Mouse (Mus musculus) hindbrain, postnatal 0 days (tissue): ENCODE measurements around the gene Plp1. TPM values are rescaled to one million over a fixed set of nuclear protein-coding genes. Genes with fewer than 3 reads are reported as not detected.

ENCODE experiments used
- ATAC-seq: fragments of 200-750 bp; cut with Nextera tagmentation; 2 replicates; pipeline ENCODE4 v1.8.0; 2017; ENCODE audit warnings: mild to moderate bottlenecking, moderate TSS enrichment, moderate library complexity
- DNase-seq: peaks from one replicate; pipeline ENCODE4 v3.0.0-alpha.2; 2015; ENCODE audit warnings: low spot score
- H3K27ac ChIP-seq: fragments of 300-500 bp; sonication (generic); 2 replicates; pipeline ENCODE4 v1.5.1; 2014; ENCODE audit warnings: mild to moderate bottlenecking
- H3K27me3 ChIP-seq: fragments of 300-500 bp; sonication (generic); 2 replicates; pipeline ENCODE4 v1.6.1; 2014; ENCODE audit warnings: low read length, mixed read lengths; ENCODE audit not compliant: insufficient read depth
- H3K36me3 ChIP-seq: fragments of 300-500 bp; sonication (generic); 2 replicates; pipeline ENCODE4 v1.6.1; 2014; ENCODE audit warnings: low read length, mixed read lengths; ENCODE audit not compliant: insufficient read depth
- H3K4me1 ChIP-seq: fragments of 300-500 bp; sonication (generic); 2 replicates; pipeline ENCODE4 v1.6.1; 2014; ENCODE audit warnings: antibody characterized with exemption, low read length, mixed read lengths; ENCODE audit not compliant: insufficient read depth
- H3K4me2 ChIP-seq: fragments of 300-500 bp; sonication (generic); 2 replicates; pipeline ENCODE4 v1.6.1; 2014; ENCODE audit warnings: low read depth, mild to moderate bottlenecking, low read length, moderate library complexity, mixed read lengths
- H3K4me3 ChIP-seq: fragments of 300-500 bp; sonication (generic); 2 replicates; pipeline ENCODE4 v1.5.1; 2014; ENCODE audit warnings: low read length
- H3K9ac ChIP-seq: fragments of 300-500 bp; sonication (generic); replicated peaks from 2 replicates; pipeline ENCODE4 v1.6.1; 2014; ENCODE audit warnings: mild to moderate bottlenecking, low read length, moderate library complexity, mixed read lengths
- H3K9me3 ChIP-seq: fragments of 300-500 bp; sonication (generic); 2 replicates; pipeline ENCODE4 v1.6.1; 2016; ENCODE audit warnings: low read length, mixed read lengths
- CTCF ChIP-seq: IDR thresholded peaks from 2 replicates; pipeline ENCODE4 v1.5.1; 2016; ENCODE audit warnings: antibody characterized with exemption, control low read depth, low read depth
- WGBS: fragments of 180-500 bp; shearing (Covaris S2); extraction: QIAGEN DNeasy Blood & Tissue Kit; methylation state at CpG from one replicate; pipeline ENCODE4 v1.1.7; 2014; 5-methylcytosine and 5-hydroxymethylcytosine counted together
- polyA plus RNA-seq: library from polyadenylated mRNA; unstranded; fragments of >200 nt; fragmentation: Nextera tagmentation; extraction: Ambion mirVana; gene quantifications from 2 replicates; pipeline ENCODE4 v1.2.1, GENCODE M21; 2015
- total RNA-seq: library from RNA; depleted of rRNA; stranded (reverse); fragments of >200 nt; gene quantifications from 2 replicates; pipeline ENCODE4 v1.2.3, GENCODE M21; 2014; rRNA removed

Gene Plp1
- total and polyA plus RNA-seq, 2 experiments from 2014 or later: 46.2 to 64.8 TPM

DNA sequence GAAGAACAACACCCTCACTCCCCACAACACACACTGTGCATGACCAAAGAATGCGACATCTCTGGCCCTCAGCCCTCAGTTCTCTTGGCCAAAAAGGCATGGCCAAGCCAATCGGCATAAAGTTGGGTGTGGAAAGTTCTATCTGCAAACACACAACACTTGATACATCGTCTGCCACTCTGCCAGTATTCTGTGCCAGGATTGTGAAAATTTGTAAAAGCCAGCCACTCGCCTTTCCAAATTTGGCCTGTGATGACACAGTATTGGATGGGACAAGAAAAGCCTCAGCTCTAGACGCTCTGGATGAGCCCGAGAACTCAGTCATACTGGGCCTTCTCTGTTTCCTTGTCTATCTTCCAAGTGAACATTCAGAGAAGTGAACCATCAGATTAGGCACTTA is 2.7 kb upstream of the Plp1 start:
- ATAC-seq (no peak), DNase-seq (no peak)
- Histone ChIP-seq H3K9ac (no peak overlapping the region), H3K4me3 (no peak overlapping the region), H3K4me2 (no peak overlapping the region), H3K4me1 (no peaks in the 10 kb centered on the region), H3K36me3 (no peaks in the 10 kb centered on the region), H3K27ac (no peak overlapping the region), H3K27me3 (no peaks in the 10 kb centered on the region), H3K9me3 (no peaks in the 10 kb centered on the region)
- no peak for TF ChIP-seq CTCF
- WGBS: 80% methylated on average over 6 of the region's 6 CpGs

DNA sequence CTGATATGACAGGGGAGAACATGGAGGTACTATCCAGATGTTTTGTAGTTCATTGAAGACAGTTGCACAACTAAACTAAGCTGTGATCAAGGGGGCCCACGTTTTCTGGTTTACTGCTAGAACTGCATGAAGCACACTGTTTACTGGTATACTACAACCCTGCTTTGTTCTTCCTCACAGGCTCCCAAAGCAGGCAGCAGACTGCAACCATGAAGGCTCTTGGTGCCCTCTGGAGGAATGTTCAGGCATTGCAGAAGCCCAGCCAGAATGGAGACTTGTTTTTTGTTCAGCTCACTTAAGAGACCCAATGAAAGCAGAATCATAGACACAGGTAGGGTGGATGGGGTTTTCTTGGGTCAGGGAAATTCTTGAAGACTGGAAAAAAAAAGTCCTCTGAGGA is 2.2 kb upstream of the Plp1 start:
- WGBS: 8% methylated on average over 1 of the region's 1 CpGs
- Histone ChIP-seq H3K27ac (no peak overlapping the region), H3K9me3 (no peaks in the 10 kb centered on the region), H3K36me3 (no peaks in the 10 kb centered on the region), H3K9ac (no peak overlapping the region), H3K4me1 (no peaks in the 10 kb centered on the region), H3K4me2 (no peak overlapping the region), H3K4me3 (no peak overlapping the region), H3K27me3 (no peaks in the 10 kb centered on the region)
- ATAC-seq (peak; percentile 84), DNase-seq (peak; percentile 84)
- peak; percentile 85 for TF ChIP-seq CTCF

DNA sequence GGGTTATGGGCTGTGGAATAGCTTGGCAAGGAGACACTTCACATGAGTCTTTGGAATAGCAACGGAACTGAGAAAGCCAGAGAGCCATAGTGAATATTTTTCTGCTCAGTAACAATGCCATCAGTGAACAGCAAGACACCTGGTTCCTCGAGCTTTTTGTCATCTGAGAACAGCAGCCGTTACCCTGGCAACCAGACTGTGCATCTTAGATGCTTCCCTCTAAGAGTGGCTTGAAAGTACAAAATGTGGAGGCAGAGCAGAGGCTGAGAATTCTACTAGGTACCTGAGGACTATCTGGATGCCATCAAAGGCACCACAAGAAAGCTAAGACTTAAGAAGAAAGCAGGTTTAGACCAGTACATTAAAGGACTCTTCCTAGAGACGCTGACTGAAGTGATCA is 2.5 kb downstream of the Plp1 start:
- H3K27ac ChIP-seq: no peak overlapping the region; the same call in 1 of the 2 replicates

DNA sequence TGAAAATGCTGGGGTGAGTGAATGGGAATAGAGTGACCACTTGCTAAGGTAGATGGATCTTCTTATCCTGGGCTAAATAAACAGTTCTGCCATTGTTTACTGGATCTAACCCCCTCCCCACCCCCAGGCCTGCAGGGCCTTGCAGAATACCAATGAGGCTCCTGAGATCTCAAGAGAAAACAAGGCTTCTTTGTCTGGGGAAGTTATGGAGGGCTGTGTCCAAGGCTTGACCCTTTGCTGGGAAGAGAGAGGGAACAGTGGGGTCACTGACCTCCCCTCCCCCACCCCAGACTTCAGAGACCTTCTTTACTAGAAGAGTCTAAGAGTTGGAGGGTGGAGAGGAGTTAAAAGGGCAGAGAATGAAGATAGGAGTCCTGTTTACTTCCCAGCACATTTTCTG is 6.1 kb downstream of the Plp1 start:
- H3K36me3 ChIP-seq: no peaks in the 10 kb centered on the region
- no peak for DNase-seq
- ATAC-seq: no peak

More for the DNA sequence above, 2.5 kb downstream of the Plp1 start:
- WGBS: 48% methylated on average over 4 of the region's 4 CpGs
- Histone ChIP-seq H3K4me2 (no peak overlapping the region), H3K9ac (no peak overlapping the region), H3K36me3 (no peaks in the 10 kb centered on the region), H3K9me3 (no peaks in the 10 kb centered on the region), H3K4me1 (no peaks in the 10 kb centered on the region), H3K4me3 (no peak overlapping the region), H3K27me3 (no peaks in the 10 kb centered on the region)
- TF ChIP-seq CTCF: no peak
- ATAC-seq (no peak), DNase-seq (peak; percentile 41)

DNA sequence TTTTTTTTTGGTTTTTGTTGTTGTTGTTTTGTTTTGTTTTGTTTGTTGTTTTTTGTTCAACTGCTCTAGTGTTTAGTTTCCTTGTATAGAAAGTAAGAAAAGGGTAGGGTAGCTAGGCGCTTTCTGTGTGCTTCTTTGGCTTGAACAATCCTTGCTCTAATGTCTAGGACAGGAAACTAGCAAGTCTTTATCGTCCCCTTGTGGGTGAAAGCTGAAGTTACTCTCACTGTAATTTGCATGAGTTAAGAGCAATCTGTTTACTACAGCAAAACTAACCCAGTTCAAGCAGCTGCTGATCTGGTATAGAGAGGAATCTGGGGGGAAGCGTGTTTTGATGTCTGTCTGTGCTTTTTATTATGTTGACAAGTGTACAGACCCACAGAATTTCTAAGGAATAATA is 27.8 kb downstream of the Plp1 start:
- Histone ChIP-seq H3K27ac (no peak overlapping the region), H3K4me1 (no peaks in the 10 kb centered on the region), H3K9me3 (no peaks in the 10 kb centered on the region), H3K36me3 (no peaks in the 10 kb centered on the region), H3K9ac (no peak overlapping the region), H3K27me3 (no peaks in the 10 kb centered on the region), H3K4me3 (no peak overlapping the region), H3K4me2 (no peak overlapping the region)
- peak; percentile 61 for TF ChIP-seq CTCF
- ATAC-seq: no peak
- DNase-seq: peak; percentile 8
- 35% methylated on average over 3 of the region's 3 CpGs for WGBS

More for the DNA sequence above, 6.1 kb downstream of the Plp1 start:
- Histone ChIP-seq H3K4me3 (no peak overlapping the region), H3K4me1 (no peaks in the 10 kb centered on the region), H3K4me2 (no peak overlapping the region), H3K27ac (no peak overlapping the region), H3K9ac (no peak overlapping the region), H3K9me3 (no peaks in the 10 kb centered on the region), H3K27me3 (no peaks in the 10 kb centered on the region)
- no peak for TF ChIP-seq CTCF

DNA sequence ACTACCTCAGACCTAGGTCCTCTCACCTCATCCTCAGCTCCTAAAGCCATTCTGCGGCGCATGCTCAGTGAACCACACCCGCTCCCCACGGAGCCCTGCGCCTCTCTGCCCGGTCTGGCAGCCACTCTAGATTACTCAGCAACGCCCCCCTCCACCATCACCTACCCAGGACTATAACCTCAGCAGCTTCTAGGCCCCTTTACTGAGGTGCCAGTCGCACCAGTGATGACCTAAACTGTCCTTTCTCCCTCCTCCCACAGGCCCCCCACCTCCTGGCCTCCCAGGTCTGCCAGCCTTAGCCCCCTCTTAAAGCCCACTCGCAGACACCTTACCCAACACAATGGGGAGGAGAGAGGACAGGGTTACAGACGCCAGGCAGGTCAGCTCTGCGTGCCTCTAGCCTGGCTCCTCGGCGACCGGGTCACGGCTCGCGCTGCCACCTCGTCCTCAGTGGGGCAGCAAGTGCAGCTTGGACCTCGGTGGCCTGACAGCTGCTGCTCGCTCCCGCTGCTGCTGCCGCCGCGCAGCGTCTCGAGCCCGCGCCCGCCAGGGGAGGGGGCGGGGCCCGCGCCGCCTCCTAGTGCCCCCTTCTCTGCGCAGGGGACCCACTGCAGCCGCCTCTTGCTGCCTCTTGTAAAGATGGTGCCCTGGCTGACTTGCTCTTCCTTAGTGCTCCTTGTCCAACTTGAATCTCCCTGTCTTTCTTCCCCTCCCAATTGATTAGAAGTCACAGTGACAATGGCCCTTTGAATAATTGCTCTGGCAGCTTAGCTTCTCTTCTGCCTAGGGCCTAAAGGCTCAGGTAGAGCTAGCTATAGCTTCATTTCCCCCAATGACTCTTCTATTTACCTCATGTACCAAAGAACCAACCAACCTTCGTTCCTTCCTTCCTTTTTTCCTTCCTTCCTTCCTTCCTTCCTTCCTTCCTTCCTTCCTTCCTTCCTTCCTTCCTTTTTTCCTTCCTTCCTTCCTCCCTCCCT is 45.9 kb downstream of the Plp1 start, which contains the start of gene Rab9b:
Rab9b (minus strand) TSS at position 695 of the 980 bp plus-strand sequence.
- ATAC-seq (peak; percentile 91), DNase-seq (peak; percentile 77)
- Histone ChIP-seq H3K27me3 (no peaks in the 10 kb centered on the region), H3K9ac (peak within 1 kb of the TSS; percentile 65), H3K36me3 (no peaks in the 10 kb centered on the region), H3K4me3 (peak within 1 kb of the TSS; percentile 52), H3K27ac (peak within 1 kb of the TSS; percentile 85), H3K9me3 (no peaks in the 10 kb centered on the region), H3K4me2 (peak within 1 kb of the TSS; percentile 56), H3K4me1 (no peaks in the 10 kb centered on the region)
- no peak for TF ChIP-seq CTCF
- WGBS: 26% methylated on average over 32 of the region's 36 CpGs

Other genes starting within 250 kb of the Plp1 start
- gene Tceal3, start 231.8 kb upstream of the Plp1 start, total RNA-seq: 10.2 and 15.4 TPM in 2 replicates
- gene Tceal3, start 231.8 kb upstream of the Plp1 start, polyA plus RNA-seq: 97.8 and 102 TPM in 2 replicates
- 10.6 and 12.3 TPM in 2 replicates for gene Tceal1, start 114.7 kb upstream of the Plp1 start, total RNA-seq
- 22.5 and 26.8 TPM in 2 replicates for gene Tceal1, start 114.7 kb upstream of the Plp1 start, polyA plus RNA-seq
- gene Morf4l2, start 79.0 kb upstream of the Plp1 start, total RNA-seq: 250 and 251 TPM in 2 replicates
- gene Morf4l2, start 79.0 kb upstream of the Plp1 start, polyA plus RNA-seq: 527 and 536 TPM in 2 replicates
- not detected in 2 replicates for gene Glra4, start 42.5 kb upstream of the Plp1 start, total RNA-seq
- 0.11 TPM in 1 of 2 replicates, not detected in the other for gene Glra4, start 42.5 kb upstream of the Plp1 start, polyA plus RNA-seq
- gene Rab9b, start 46.1 kb downstream of the Plp1 start, total RNA-seq: 19.9 and 24.9 TPM in 2 replicates
- gene Rab9b, start 46.1 kb downstream of the Plp1 start, polyA plus RNA-seq: 13.3 and 17.3 TPM in 2 replicates
- not detected in 2 replicates for gene H2bfm, start 104.7 kb downstream of the Plp1 start, total RNA-seq
- not detected in 2 replicates for gene H2bfm, start 104.7 kb downstream of the Plp1 start, polyA plus RNA-seq
- gene Tmsb15b2, start 152.8 kb downstream of the Plp1 start, total RNA-seq: 1.0 and 6.3 TPM in 2 replicates
- gene Tmsb15b2, start 152.8 kb downstream of the Plp1 start, polyA plus RNA-seq: 74.9 and 82.2 TPM in 2 replicates
- 1.7 and 4.2 TPM in 2 replicates for gene Tmsb15l, start 154.2 kb downstream of the Plp1 start, total RNA-seq
- gene Tmsb15l, start 154.2 kb downstream of the Plp1 start, polyA plus RNA-seq: 8.8 and 9.1 TPM in 2 replicates
- 0.68 and 19.2 TPM in 2 replicates for gene Tmsb15b1, start 154.2 kb downstream of the Plp1 start, total RNA-seq
- 39.0 and 43.7 TPM in 2 replicates for gene Tmsb15b1, start 154.2 kb downstream of the Plp1 start, polyA plus RNA-seq
- gene Zcchc18, start 170.5 kb downstream of the Plp1 start, total RNA-seq: 151 and 166 TPM in 2 replicates
- 495 and 508 TPM in 2 replicates for gene Zcchc18, start 170.5 kb downstream of the Plp1 start, polyA plus RNA-seq
- 24.8 and 28.4 TPM in 2 replicates for gene Slc25a53, start 215.6 kb downstream of the Plp1 start, total RNA-seq
- 12.2 and 12.6 TPM in 2 replicates for gene Slc25a53, start 215.6 kb downstream of the Plp1 start, polyA plus RNA-seq
- gene Fam199x, start 226.9 kb downstream of the Plp1 start, total RNA-seq: 9.8 and 10.9 TPM in 2 replicates
- 6.4 and 6.8 TPM in 2 replicates for gene Fam199x, start 226.9 kb downstream of the Plp1 start, polyA plus RNA-seq